Comparison of ENCODE assay signal across 7 mouse cellular contexts in genomic region chr16:17124871-17125520, GRCm38 (mm10). TPM values are rescaled to one million over a fixed set of nuclear protein-coding genes. Genes with fewer than 3 reads are reported as not detected.
DNase-seq lines count a peak whose midpoint lies in the region; ATAC-seq and TF ChIP-seq lines count a peak whose summit lies in the region.

Gene 2610318N02Rik (minus strand): TSS chr16:17125167.

- H3K9me3 ChIP-seq in intestine, embryonic 15.5 days = no peaks in the 10 kb centered on the region
- H3K9me3 ChIP-seq in limb, embryonic 10.5 days (replicated peaks) = no peaks in the 10 kb centered on the region
- H3K9me3 ChIP-seq in midbrain, embryonic 11.5 days (ENCODE audit: control insufficient read depth, low read length) = no peaks in the 10 kb centered on the region

- TF ChIP-seq POLR2A in cortical plate, adult 2 months (IDR thresholded peaks at IDR 0.05; ENCODE audit: extremely low read depth, insufficient read depth, low read length) = no peak

- peak within 1 kb of the TSS; percentile 9; the same call in 1 of the 2 replicates for H3K4me3 ChIP-seq in cortical plate, adult 2 months (ENCODE audit: insufficient read depth, low read length)
- H3K4me3 ChIP-seq in intestine, embryonic 15.5 days (replicated peaks) = peak within 1 kb of the TSS; percentile 45
- peak within 1 kb of the TSS; percentile 72 for H3K4me3 ChIP-seq in limb, embryonic 10.5 days
- H3K4me3 ChIP-seq in midbrain, embryonic 11.5 days (ENCODE audit: low read depth, low read length) = peak within 1 kb of the TSS; percentile 49

- DNase-seq in adrenal gland, adult 2 months = peak; percentile 88
- peak; percentile 40 for DNase-seq in gastrocnemius, postnatal 25 days
- DNase-seq in limb, embryonic 10.5 days (ENCODE audit: low spot score) = peak; percentile 88
- DNase-seq in midbrain, embryonic 11.5 days (ENCODE audit: low spot score, missing footprints) = peak; percentile 97
- DNase-seq in right cerebral cortex, postnatal 4 days = peak; percentile 73

- H3K4me1 ChIP-seq in cortical plate, adult 2 months (ENCODE audit: control insufficient read depth, insufficient read depth, low read length) = no peaks in the 10 kb centered on the region
- H3K4me1 ChIP-seq in intestine, embryonic 15.5 days (replicated peaks) = peaks cover 19% of the 10 kb centered on the region
- peaks cover 36% of the 10 kb centered on the region for H3K4me1 ChIP-seq in limb, embryonic 10.5 days
- peaks cover 23% of the 10 kb centered on the region for H3K4me1 ChIP-seq in midbrain, embryonic 11.5 days (ENCODE audit: control insufficient read depth, insufficient read depth, low read length)

- no peaks in the 10 kb centered on the region for H3K27me3 ChIP-seq in intestine, embryonic 15.5 days (replicated peaks)
- no peaks in the 10 kb centered on the region for H3K27me3 ChIP-seq in limb, embryonic 10.5 days (ENCODE audit: low read depth, poor library complexity, severe bottlenecking)
- H3K27me3 ChIP-seq in midbrain, embryonic 11.5 days (ENCODE audit: control insufficient read depth, insufficient read depth, low read length) = no peaks in the 10 kb centered on the region

- H3K36me3 ChIP-seq in intestine, embryonic 15.5 days = no peaks in the 10 kb centered on the region; the same call in 1 of the 2 replicates
- H3K36me3 ChIP-seq in limb, embryonic 10.5 days = peaks cover 43% of the 10 kb centered on the region
- H3K36me3 ChIP-seq in midbrain, embryonic 11.5 days (ENCODE audit: control insufficient read depth, insufficient read depth, low read length) = peaks cover 8% of the 10 kb centered on the region; the same call in 1 of the 2 replicates

- H3K9ac ChIP-seq in intestine, embryonic 15.5 days = peak within 1 kb of the TSS; percentile 63
- peak within 1 kb of the TSS; percentile 81 for H3K9ac ChIP-seq in midbrain, embryonic 11.5 days (ENCODE audit: low read length)

- WGBS in intestine, embryonic 15.5 days = under 1% methylated on average over 25 of the region's 25 CpGs
- 0% methylated on average over 25 of the region's 25 CpGs for WGBS in limb, embryonic 10.5 days
- under 1% methylated on average over 25 of the region's 25 CpGs for WGBS in midbrain, embryonic 11.5 days

- TF ChIP-seq CTCF in cortical plate, adult 2 months (IDR thresholded peaks at IDR 0.05; ENCODE audit: extremely low read depth, insufficient read depth, low read length) = no peak

- peak; percentile 96 for ATAC-seq in intestine, embryonic 15.5 days
- peak; percentile 94 for ATAC-seq in midbrain, embryonic 11.5 days (ENCODE audit: low FRiP score)

- H3K4me2 ChIP-seq in intestine, embryonic 15.5 days (replicated peaks) = peak within 1 kb of the TSS; percentile 82
- H3K4me2 ChIP-seq in midbrain, embryonic 11.5 days = peak within 1 kb of the TSS; percentile 83

- H3K27ac ChIP-seq in cortical plate, adult 2 months (ENCODE audit: insufficient read depth, low read length) = no peak within 1 kb of the TSS
- H3K27ac ChIP-seq in intestine, embryonic 15.5 days = peak within 1 kb of the TSS; percentile 2
- H3K27ac ChIP-seq in limb, embryonic 10.5 days = peak within 1 kb of the TSS; percentile 93
- H3K27ac ChIP-seq in midbrain, embryonic 11.5 days (ENCODE audit: low read depth, low read length) = peak within 1 kb of the TSS; percentile 50

RNA-seq across cellular contexts. Expression of gene 2610318N02Rik, which starts in this region (rescaled TPM):
- 1 to 10 TPM; 1.2 to 1.9 TPM for total RNA-seq in adrenal gland, adult 2 months (2021)
- polyA plus RNA-seq in adrenal gland, adult 2 months (2012; rRNA removed) = 0.30 and 0.75 TPM in 2 replicates
- 1.8 and 2.5 TPM in 2 replicates for polyA plus RNA-seq in cortical plate, adult 2 months (2012; rRNA removed)
- not detected for total RNA-seq in gastrocnemius, postnatal 25 days (2021)
- 34.5 and 39.0 TPM in 2 replicates for polyA plus RNA-seq in intestine, embryonic 15.5 days (2015; fragmentation: Nextera tagmentation; extraction: Ambion mirVana)
- 182 and 195 TPM in 2 replicates for polyA plus RNA-seq in limb, embryonic 10.5 days (2016; fragmentation: Nextera tagmentation; extraction: Ambion mirVana)
- polyA plus RNA-seq in midbrain, embryonic 11.5 days (2014; fragmentation: Nextera tagmentation; extraction: Ambion mirVana) = 94.9 and 108 TPM in 2 replicates

Comparison
In these comparisons a context has a peak if more than half of its experiments do, and no peak if none do; other contexts are left out.
1. RNA of gene 2610318N02Rik (polyA plus RNA-seq): 182 to 195 TPM in limb, embryonic 10.5 days, 94.9 to 108 TPM in midbrain, embryonic 11.5 days and 34.5 to 39.0 TPM in intestine, embryonic 15.5 days; 1.8 to 2.5 TPM in cortical plate, adult 2 months and 0.30 to 0.75 TPM in adrenal gland, adult 2 months; every median in the first group is over 10 times any median in the second.
2. Peak in DNase-seq in gastrocnemius, postnatal 25 days; RNA of the gene not detected or under 1 TPM.
3. DNase-seq: peak in every context shown above with its lines; median percentile 97 in midbrain, embryonic 11.5 days; 88 in adrenal gland, adult 2 months; 88 in limb, embryonic 10.5 days; 73 in right cerebral cortex, postnatal 4 days; 40 in gastrocnemius, postnatal 25 days.
4. H3K4me3 ChIP-seq: peak in every context shown above with its lines; median percentile 72 in limb, embryonic 10.5 days; 49 in midbrain, embryonic 11.5 days; 45 in intestine, embryonic 15.5 days; 9 in cortical plate, adult 2 months.